Mouse (Mus musculus): ENCODE results near the gene Gpa33.

- TF ChIP-seq MAX (IDR thresholded peaks at IDR 0.05; ENCODE audit: low read depth) (no peak), POLR2A (IDR thresholded peaks at IDR 0.05; ENCODE audit: insufficient read length, low read depth) (no peak), USF1 (IDR thresholded peaks at IDR 0.05; ENCODE audit: low read depth) (no peak), MYOG (IDR thresholded peaks at IDR 0.05; ENCODE audit: control insufficient read depth in 1 of 3, insufficient read depth in 1 of 3, insufficient read length in 2 of 3, low read depth in 2 of 3) (no peak), MYOD1 (IDR thresholded peaks at IDR 0.05; ENCODE audit: control insufficient read depth in 1 of 3, insufficient read length in 2 of 3, low read depth in 2 of 3) (no peak), CEBPB (IDR thresholded peaks at IDR 0.05; ENCODE audit: insufficient read depth, poor library complexity, severe bottlenecking) (no peak), TCF12 (IDR thresholded peaks at IDR 0.05; ENCODE audit: insufficient read depth, poor library complexity, severe bottlenecking) (no peak), SRF (IDR thresholded peaks at IDR 0.05; ENCODE audit: control insufficient read depth, insufficient read length, low read depth) (no peak), TCF3 (IDR thresholded peaks at IDR 0.05; ENCODE audit: insufficient read length, low read depth) (no peak), POLR2AphosphoS2 (IDR thresholded peaks at IDR 0.05; ENCODE audit: insufficient read length, low read depth) (no peak), E2F4 (IDR thresholded peaks at IDR 0.05; ENCODE audit: insufficient read depth) (no peak), REST (IDR thresholded peaks at IDR 0.05; ENCODE audit: insufficient read depth, insufficient read length) (no peak)
These were observed 25.1 kb downstream of the Gpa33 start for GRCm38 (mm10) chr1:166155113-166155494.

Data from myocyte (in vitro differentiated cells).